Mouse (Mus musculus): ENCODE measurements at regions not wholly inside any gene's neighbourhood (a gene's known extent, or its start where the extent isn't known, plus 50 kb on each side); places are given as distances from the start of the nearest gene placed in this dataset.

- TF ChIP-seq CTCF (IDR thresholded peaks at IDR 0.05; ENCODE audit: low read depth): no peak
- no peak for TF ChIP-seq EP300 (optimal IDR thresholded peaks at IDR 0.05)
Measured at GRCm38 (mm10) chr16:66117930-66118329, 302.9 kb downstream of the Vgll3 start.
